Mouse (Mus musculus): ENCODE data around the gene Lrrc42. TPM values are rescaled to one million over a fixed set of nuclear protein-coding genes. Genes with fewer than 3 reads are reported as not detected.

Gene Lrrc42
- polyA plus RNA-seq, 1 experiment from 2014 or later = 27.7 TPM

DNA sequence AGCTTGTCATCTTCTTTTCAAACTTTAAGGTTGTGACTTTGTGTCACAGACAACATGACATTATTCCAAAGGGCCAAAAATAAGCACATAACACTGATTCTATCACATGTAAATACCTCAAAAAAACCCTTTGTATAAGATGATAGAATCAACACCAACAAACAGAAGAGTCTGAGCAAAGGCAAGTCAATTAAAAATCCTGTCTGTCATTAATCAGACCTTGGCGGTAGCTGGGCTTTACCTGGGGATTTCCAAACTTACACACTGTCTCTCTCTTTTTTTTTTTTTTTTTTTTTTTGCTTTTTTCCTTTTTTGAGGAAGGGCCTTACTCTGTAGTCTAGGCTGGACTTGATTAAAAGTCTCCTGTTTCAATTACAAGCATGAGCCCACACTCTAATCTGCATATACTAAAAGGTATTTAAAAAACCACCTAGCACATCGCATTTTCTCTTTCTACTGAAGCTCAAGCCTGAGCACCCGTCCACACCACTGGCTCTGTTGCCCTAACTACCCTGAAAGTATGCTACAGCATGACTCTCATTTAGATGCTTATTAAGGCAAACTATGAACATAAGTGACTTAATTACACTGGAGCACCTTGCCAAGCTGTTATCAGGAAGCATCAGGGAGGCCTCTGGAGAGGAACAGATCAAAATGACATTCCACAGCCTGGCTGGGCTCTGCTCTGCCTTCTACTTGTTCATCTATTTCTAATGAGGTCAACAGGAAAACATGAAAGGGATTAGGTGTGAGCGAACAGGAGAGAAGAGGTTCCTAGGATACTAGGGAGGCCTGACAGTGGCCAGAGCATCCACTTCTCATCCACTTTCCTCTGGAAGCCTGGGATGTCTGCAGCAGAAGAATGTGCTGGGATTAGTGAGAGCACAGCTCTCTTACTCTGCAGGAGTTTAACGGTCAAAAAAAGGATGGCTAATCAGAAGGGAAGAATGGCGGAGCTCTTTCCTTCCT is 9.7 kb downstream of the Lrrc42 start:
- ATAC-seq = no peak
- 72% methylated on average over 6 of the region's 6 CpGs for WGBS
- H3K27me3 ChIP-seq (replicated peaks; ENCODE audit: control insufficient read depth, insufficient read depth, low read length) = no peaks in the 10 kb centered on the region
- H3K9ac ChIP-seq (ENCODE audit: low read depth, low read length) = no peak overlapping the region
- H3K4me3 ChIP-seq (ENCODE audit: low read depth, low read length) = no peak overlapping the region
- no peaks in the 10 kb centered on the region for H3K9me3 ChIP-seq (ENCODE audit: control insufficient read depth)
- H3K4me2 ChIP-seq (replicated peaks; ENCODE audit: low read depth) = no peak overlapping the region
- TF ChIP-seq CTCF (IDR thresholded peaks at IDR 0.05; ENCODE audit: low read depth) = no peak
- peaks cover 25% of the 10 kb centered on the region for H3K36me3 ChIP-seq (ENCODE audit: control insufficient read depth, insufficient read depth)
- no peak overlapping the region for H3K27ac ChIP-seq (ENCODE audit: low read depth, low read length)
- 0 out of 2 replicates have a peak, but pooled peaks cover 4% of the 10 kb centered on the region for H3K4me1 ChIP-seq (replicated peaks; ENCODE audit: control insufficient read depth, insufficient read depth, low read length)

DNA sequence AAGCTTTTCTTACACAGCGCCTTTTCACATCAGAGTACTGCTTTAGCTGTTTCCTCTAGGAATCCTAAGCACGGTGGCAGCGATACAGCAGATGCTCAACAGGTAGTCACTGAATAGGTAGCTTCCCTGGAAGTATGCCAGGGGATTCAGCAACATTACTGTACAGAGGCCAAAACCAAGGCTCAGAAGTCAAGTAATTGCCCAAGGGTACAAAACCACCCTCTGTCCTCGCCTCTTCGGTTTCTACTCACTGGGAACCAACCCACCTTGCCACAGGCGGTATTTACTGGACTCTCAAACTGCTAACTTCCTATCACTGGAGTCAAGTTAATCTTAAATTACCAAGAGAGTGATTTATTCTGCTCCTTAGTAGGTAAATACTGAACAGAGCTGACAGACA is 13.1 kb downstream of the Lrrc42 start:
- TF ChIP-seq CTCF (IDR thresholded peaks at IDR 0.05; ENCODE audit: low read depth) = no peak
- 95% methylated on average over 6 of the region's 6 CpGs for WGBS
- no peak for ATAC-seq

DNA sequence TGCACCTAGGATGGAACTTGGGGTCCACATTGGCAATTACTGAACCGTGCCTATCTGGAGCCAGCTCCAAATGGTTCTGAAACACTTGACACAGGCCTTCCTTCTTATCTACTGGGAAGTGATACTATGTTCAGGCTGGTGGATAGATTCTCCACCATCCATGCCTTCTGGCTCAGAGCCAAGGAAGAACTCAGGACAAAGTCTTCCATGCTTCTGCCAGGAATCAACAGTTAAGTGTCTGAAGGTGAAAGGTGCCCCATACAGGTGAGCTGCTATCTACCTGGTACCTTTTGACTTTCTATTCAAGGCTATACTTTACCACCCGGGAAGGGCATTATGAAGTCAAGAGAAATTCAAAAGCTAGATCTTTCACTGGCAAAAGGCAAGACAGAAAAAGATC is 15.1 kb downstream of the Lrrc42 start:
- no peak overlapping the region for H3K4me3 ChIP-seq (ENCODE audit: low read depth, low read length)
- no peaks in the 10 kb centered on the region for H3K9me3 ChIP-seq (ENCODE audit: control insufficient read depth)
- TF ChIP-seq CTCF (IDR thresholded peaks at IDR 0.05; ENCODE audit: low read depth) = no peak
- H3K9ac ChIP-seq (ENCODE audit: low read depth, low read length) = no peak overlapping the region
- WGBS = 47% methylated on average over 2 of the region's 2 CpGs
- no peaks in the 10 kb centered on the region for H3K27me3 ChIP-seq (replicated peaks; ENCODE audit: control insufficient read depth, insufficient read depth, low read length)
- H3K27ac ChIP-seq (ENCODE audit: low read depth, low read length) = peak overlapping the region; percentile 15; the same call in 1 of the 2 replicates
- ATAC-seq = peak; percentile 70
- no peak overlapping the region for H3K4me2 ChIP-seq (replicated peaks; ENCODE audit: low read depth)
- H3K4me1 ChIP-seq (replicated peaks; ENCODE audit: control insufficient read depth, insufficient read depth, low read length) = no peaks in the 10 kb centered on the region
- peaks cover 61% of the 10 kb centered on the region for H3K36me3 ChIP-seq (ENCODE audit: control insufficient read depth, insufficient read depth)

More for the DNA sequence above, 13.1 kb downstream of the Lrrc42 start:
- Histone ChIP-seq H3K27ac (ENCODE audit: low read depth, low read length) (no peak overlapping the region), H3K4me1 (replicated peaks; ENCODE audit: control insufficient read depth, insufficient read depth, low read length) (no peaks in the 10 kb centered on the region), H3K9me3 (ENCODE audit: control insufficient read depth) (no peaks in the 10 kb centered on the region), H3K9ac (ENCODE audit: low read depth, low read length) (no peak overlapping the region), H3K4me3 (ENCODE audit: low read depth, low read length) (no peak overlapping the region), H3K4me2 (replicated peaks; ENCODE audit: low read depth) (no peak overlapping the region), H3K27me3 (replicated peaks; ENCODE audit: control insufficient read depth, insufficient read depth, low read length) (no peaks in the 10 kb centered on the region), H3K36me3 (ENCODE audit: control insufficient read depth, insufficient read depth) (peaks cover 43% of the 10 kb centered on the region)

DNA sequence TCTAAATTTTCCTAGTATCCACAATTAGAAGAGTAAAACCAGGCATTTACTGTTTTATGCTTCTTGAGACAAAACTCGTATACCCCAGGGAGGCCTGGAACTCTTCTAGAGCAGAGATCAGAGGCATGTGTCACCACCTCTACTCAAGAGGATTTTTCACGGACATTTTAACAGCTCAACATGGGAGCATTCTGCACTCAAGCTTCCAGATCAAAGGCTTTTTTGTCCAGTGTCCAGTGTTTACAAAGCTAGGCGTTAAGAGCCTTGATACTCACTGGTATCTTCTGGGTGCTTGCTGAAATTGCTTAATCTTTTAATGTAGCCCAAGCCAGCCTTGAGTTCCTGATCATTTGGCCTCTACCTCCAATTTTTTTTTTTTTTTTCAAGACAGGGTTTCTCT is 21.1 kb downstream of the Lrrc42 start:
- no peak for ATAC-seq
- Histone ChIP-seq H3K27ac (ENCODE audit: low read depth, low read length) (no peak overlapping the region), H3K9me3 (ENCODE audit: control insufficient read depth) (no peaks in the 10 kb centered on the region), H3K4me3 (ENCODE audit: low read depth, low read length) (no peak overlapping the region), H3K36me3 (ENCODE audit: control insufficient read depth, insufficient read depth) (peaks cover 41% of the 10 kb centered on the region), H3K9ac (ENCODE audit: low read depth, low read length) (no peak overlapping the region), H3K4me2 (replicated peaks; ENCODE audit: low read depth) (no peak overlapping the region), H3K27me3 (replicated peaks; ENCODE audit: control insufficient read depth, insufficient read depth, low read length) (no peaks in the 10 kb centered on the region), H3K4me1 (replicated peaks; ENCODE audit: control insufficient read depth, insufficient read depth, low read length) (no peaks in the 10 kb centered on the region)
- no peak for TF ChIP-seq CTCF (IDR thresholded peaks at IDR 0.05; ENCODE audit: low read depth)
- 66% methylated on average over 3 of the region's 3 CpGs for WGBS

GRCm38 (mm10) chr4:107226313-107226712 is 27.0 kb downstream of the Lrrc42 start:
- Histone ChIP-seq H3K9ac (ENCODE audit: low read depth, low read length) (no peak overlapping the region), H3K36me3 (ENCODE audit: control insufficient read depth, insufficient read depth) (0 out of 2 replicates have a peak, but pooled peaks cover 2% of the 10 kb centered on the region), H3K4me1 (replicated peaks; ENCODE audit: control insufficient read depth, insufficient read depth, low read length) (no peaks in the 10 kb centered on the region), H3K27me3 (replicated peaks; ENCODE audit: control insufficient read depth, insufficient read depth, low read length) (no peaks in the 10 kb centered on the region), H3K4me3 (ENCODE audit: low read depth, low read length) (no peak overlapping the region), H3K27ac (ENCODE audit: low read depth, low read length) (no peak overlapping the region), H3K9me3 (ENCODE audit: control insufficient read depth) (no peaks in the 10 kb centered on the region), H3K4me2 (replicated peaks; ENCODE audit: low read depth) (no peak overlapping the region)
- 87% methylated on average over 2 of the region's 2 CpGs for WGBS
- no peak for TF ChIP-seq CTCF (IDR thresholded peaks at IDR 0.05; ENCODE audit: low read depth)
- ATAC-seq = no peak

GRCm38 (mm10) chr4:107223225-107224204 is 29.8 kb downstream of the Lrrc42 start:
- no peak for TF ChIP-seq CTCF (IDR thresholded peaks at IDR 0.05; ENCODE audit: low read depth)
- Histone ChIP-seq H3K4me3 (ENCODE audit: low read depth, low read length) (no peak overlapping the region), H3K9me3 (ENCODE audit: control insufficient read depth) (no peaks in the 10 kb centered on the region), H3K4me1 (replicated peaks; ENCODE audit: control insufficient read depth, insufficient read depth, low read length) (no peaks in the 10 kb centered on the region), H3K27me3 (replicated peaks; ENCODE audit: control insufficient read depth, insufficient read depth, low read length) (no peaks in the 10 kb centered on the region), H3K9ac (ENCODE audit: low read depth, low read length) (no peak overlapping the region), H3K36me3 (ENCODE audit: control insufficient read depth, insufficient read depth) (no peaks in the 10 kb centered on the region), H3K27ac (ENCODE audit: low read depth, low read length) (no peak overlapping the region), H3K4me2 (replicated peaks; ENCODE audit: low read depth) (no peak overlapping the region)
- ATAC-seq = peak; percentile 74
- 69% methylated on average over 11 of the region's 11 CpGs for WGBS

All from intestine, postnatal 0 days (tissue).